Mouse (Mus musculus): ENCODE measurements at regions not wholly inside any gene's neighbourhood (a gene's known extent, or its start where the extent isn't known, plus 50 kb on each side); places are given as distances from the start of the nearest gene placed in this dataset.

DNA sequence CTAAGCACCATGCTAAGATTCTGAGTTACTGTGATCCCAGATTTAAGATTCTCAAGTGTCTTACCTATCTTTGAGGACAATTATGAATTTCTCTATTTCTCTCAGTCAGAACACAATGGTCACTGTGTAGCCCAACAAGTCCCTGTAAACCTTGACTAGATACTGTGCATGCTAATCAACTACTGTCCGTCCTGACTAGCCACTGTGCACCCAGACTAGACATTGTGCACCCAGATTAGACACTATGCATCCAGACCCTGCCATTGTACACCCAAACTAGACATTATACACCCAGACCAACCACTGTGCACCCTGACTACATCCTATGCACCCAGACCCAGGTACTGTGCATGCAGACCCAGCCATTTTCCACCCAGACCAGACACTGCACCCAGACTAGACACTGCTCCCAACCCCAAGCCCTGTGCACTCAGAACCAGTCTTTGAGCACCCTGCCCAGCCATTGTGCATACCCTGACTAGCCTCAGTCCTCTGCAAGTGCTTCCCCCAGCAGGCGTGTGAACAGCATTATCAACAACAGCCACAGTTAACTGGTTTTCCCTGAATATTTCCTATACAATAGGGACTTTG, 93.4 kb upstream of the Agr3 start:
- Histone ChIP-seq H3K9ac (ENCODE audit: insufficient read depth, low read depth, low read length, poor library complexity, severe bottlenecking) (no peak overlapping the region), H3K36me3 (ENCODE audit: control insufficient read depth, insufficient read depth, low read length, poor library complexity, severe bottlenecking) (no peaks in the 10 kb centered on the region), H3K27ac (ENCODE audit: insufficient read depth, low read depth, low read length, poor library complexity, severe bottlenecking) (no peak overlapping the region), H3K9me3 (ENCODE audit: control insufficient read depth, insufficient read depth, low read depth, low read length) (no peaks in the 10 kb centered on the region), H3K4me1 (ENCODE audit: control insufficient read depth in 2 of 2, insufficient read depth in 2 of 2, low read length in 2 of 2, poor library complexity in 1 of 2) (no peaks in the 10 kb centered on the region), H3K4me3 (ENCODE audit: insufficient read depth in 1 of 2, low read depth in 1 of 2, low read length in 2 of 2, poor library complexity in 1 of 2, severe bottlenecking in 1 of 2) (no peak overlapping the region)
- no peak for DNase-seq (ENCODE audit: low read depth, low spot score)
- in situ Hi-C loops (cut with MboI; ENCODE audit: low sequenced_read_pairs in 2 of 2, unreplicated experiment in 2 of 2): no loop called here
- TF ChIP-seq MAFK (IDR thresholded peaks at IDR 0.05; ENCODE audit: insufficient read depth, low read depth, low read length) (no peak), ZNF384 (IDR thresholded peaks at IDR 0.05; ENCODE audit: low read depth, low read length) (no peak), ZC3H11A (IDR thresholded peaks at IDR 0.05; ENCODE audit: borderline replicate concordance, low read depth, low read length) (no peak)

DNA sequence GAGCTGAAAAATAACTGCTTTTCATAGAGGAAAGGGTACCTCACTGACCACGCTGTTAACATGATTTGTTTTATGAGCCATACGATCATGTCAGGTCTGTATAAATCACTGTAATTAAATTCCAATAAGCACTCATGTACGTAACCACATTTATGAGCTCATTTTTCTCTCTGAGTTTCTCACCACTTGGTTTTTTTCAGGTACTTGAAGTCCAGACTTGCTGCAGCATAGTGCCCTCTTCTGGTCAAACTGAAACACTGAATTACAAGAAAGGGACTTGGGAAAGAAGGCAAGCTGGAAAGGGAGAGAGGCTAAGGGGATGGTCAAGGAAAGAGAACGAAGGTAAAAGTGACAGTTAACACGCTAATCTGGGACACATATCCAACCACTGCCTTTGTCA, 94.2 kb upstream of the Agr3 start:
- in situ Hi-C loops (cut with MboI; ENCODE audit: low sequenced_read_pairs in 2 of 2, unreplicated experiment in 2 of 2): no loop called here
- no peak overlapping the region for H3K27ac ChIP-seq (ENCODE audit: insufficient read depth, low read depth, low read length, poor library complexity, severe bottlenecking)
- TF ChIP-seq ZC3H11A (IDR thresholded peaks at IDR 0.05; ENCODE audit: borderline replicate concordance, low read depth, low read length): peak; percentile 87
- TF ChIP-seq ZNF384 (IDR thresholded peaks at IDR 0.05; ENCODE audit: low read depth, low read length): peak; percentile 68
- TF ChIP-seq HCFC1 (IDR thresholded peaks at IDR 0.05; ENCODE audit: borderline replicate concordance, insufficient read depth, low read length): no peak
- no peak for TF ChIP-seq MAFK (IDR thresholded peaks at IDR 0.05; ENCODE audit: insufficient read depth, low read depth, low read length)
- H3K4me3 ChIP-seq (ENCODE audit: insufficient read depth in 1 of 2, low read depth in 1 of 2, low read length in 2 of 2, poor library complexity in 1 of 2, severe bottlenecking in 1 of 2): no peak overlapping the region
- H3K9ac ChIP-seq (ENCODE audit: insufficient read depth, low read depth, low read length, poor library complexity, severe bottlenecking): no peak overlapping the region
- DNase-seq (ENCODE audit: low read depth, low spot score): peak; percentile 26
- no peaks in the 10 kb centered on the region for H3K36me3 ChIP-seq (ENCODE audit: control insufficient read depth, insufficient read depth, low read length, poor library complexity, severe bottlenecking)
- H3K9me3 ChIP-seq (ENCODE audit: control insufficient read depth, insufficient read depth, low read depth, low read length): no peaks in the 10 kb centered on the region
- H3K4me1 ChIP-seq (ENCODE audit: control insufficient read depth in 2 of 2, insufficient read depth in 2 of 2, low read length in 2 of 2, poor library complexity in 1 of 2): no peaks in the 10 kb centered on the region

- Histone ChIP-seq H3K4me3 (ENCODE audit: insufficient read depth in 1 of 2, low read depth in 1 of 2, low read length in 2 of 2, poor library complexity in 1 of 2, severe bottlenecking in 1 of 2) (no peak overlapping the region), H3K27ac (ENCODE audit: insufficient read depth, low read depth, low read length, poor library complexity, severe bottlenecking) (no peak overlapping the region), H3K9me3 (ENCODE audit: control insufficient read depth, insufficient read depth, low read depth, low read length) (no peaks in the 10 kb centered on the region), H3K4me1 (ENCODE audit: control insufficient read depth in 2 of 2, insufficient read depth in 2 of 2, low read length in 2 of 2, poor library complexity in 1 of 2) (no peaks in the 10 kb centered on the region), H3K9ac (ENCODE audit: insufficient read depth, low read depth, low read length, poor library complexity, severe bottlenecking) (no peak overlapping the region), H3K36me3 (ENCODE audit: control insufficient read depth, insufficient read depth, low read length, poor library complexity, severe bottlenecking) (no peaks in the 10 kb centered on the region)
- DNase-seq (ENCODE audit: low read depth, low spot score): no peak
- in situ Hi-C loops (cut with MboI; ENCODE audit: low sequenced_read_pairs in 2 of 2, unreplicated experiment in 2 of 2): no loop called here
- TF ChIP-seq MAFK (IDR thresholded peaks at IDR 0.05; ENCODE audit: insufficient read depth, low read depth, low read length): no peak
- TF ChIP-seq ZNF384 (IDR thresholded peaks at IDR 0.05; ENCODE audit: low read depth, low read length): no peak
- no peak for TF ChIP-seq ZC3H11A (IDR thresholded peaks at IDR 0.05; ENCODE audit: borderline replicate concordance, low read depth, low read length)
- no peak for TF ChIP-seq CHD2 (IDR thresholded peaks at IDR 0.05; ENCODE audit: low read depth, low read length)
- TF ChIP-seq HCFC1 (IDR thresholded peaks at IDR 0.05; ENCODE audit: borderline replicate concordance, insufficient read depth, low read length): no peak
Observed at GRCm38 (mm10) chr12:35827797-35828196, 97.6 kb upstream of the Agr3 start.

DNA sequence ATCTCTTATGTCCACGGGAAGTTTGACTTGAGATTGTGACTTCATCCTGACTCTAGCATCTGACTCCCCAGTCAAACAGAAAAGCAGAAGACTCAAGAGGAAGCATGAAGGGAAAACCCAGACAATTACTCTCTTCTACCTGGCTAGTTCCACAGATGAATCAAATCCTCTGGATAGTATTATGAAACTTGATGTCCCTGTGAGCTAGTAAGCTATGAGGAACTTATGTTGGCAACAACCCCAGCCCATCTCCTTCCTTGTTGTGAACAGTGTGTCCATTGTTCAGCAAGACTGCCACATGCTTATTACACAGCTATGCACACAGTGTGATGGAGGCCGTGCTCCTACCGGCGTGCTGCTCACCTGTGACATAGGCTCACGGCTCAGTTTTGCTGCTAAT, 98.4 kb upstream of the Agr3 start:
- TF ChIP-seq ZC3H11A (IDR thresholded peaks at IDR 0.05; ENCODE audit: borderline replicate concordance, low read depth, low read length) (no peak), ZNF384 (IDR thresholded peaks at IDR 0.05; ENCODE audit: low read depth, low read length) (no peak), CHD2 (IDR thresholded peaks at IDR 0.05; ENCODE audit: low read depth, low read length) (no peak), HCFC1 (IDR thresholded peaks at IDR 0.05; ENCODE audit: borderline replicate concordance, insufficient read depth, low read length) (no peak), MAFK (IDR thresholded peaks at IDR 0.05; ENCODE audit: insufficient read depth, low read depth, low read length) (no peak)
- in situ Hi-C loops (cut with MboI; ENCODE audit: low sequenced_read_pairs in 2 of 2, unreplicated experiment in 2 of 2): no loop called here
- no peak for DNase-seq (ENCODE audit: low read depth, low spot score)
- Histone ChIP-seq H3K4me1 (ENCODE audit: control insufficient read depth in 2 of 2, insufficient read depth in 2 of 2, low read length in 2 of 2, poor library complexity in 1 of 2) (no peaks in the 10 kb centered on the region), H3K36me3 (ENCODE audit: control insufficient read depth, insufficient read depth, low read length, poor library complexity, severe bottlenecking) (no peaks in the 10 kb centered on the region), H3K9ac (ENCODE audit: insufficient read depth, low read depth, low read length, poor library complexity, severe bottlenecking) (no peak overlapping the region), H3K9me3 (ENCODE audit: control insufficient read depth, insufficient read depth, low read depth, low read length) (no peaks in the 10 kb centered on the region), H3K27ac (ENCODE audit: insufficient read depth, low read depth, low read length, poor library complexity, severe bottlenecking) (no peak overlapping the region), H3K4me3 (ENCODE audit: insufficient read depth in 1 of 2, low read depth in 1 of 2, low read length in 2 of 2, poor library complexity in 1 of 2, severe bottlenecking in 1 of 2) (no peak overlapping the region)

- no peak for TF ChIP-seq HCFC1 (IDR thresholded peaks at IDR 0.05; ENCODE audit: borderline replicate concordance, insufficient read depth, low read length)
- TF ChIP-seq CHD2 (IDR thresholded peaks at IDR 0.05; ENCODE audit: low read depth, low read length): no peak
- no peak for TF ChIP-seq MAFK (IDR thresholded peaks at IDR 0.05; ENCODE audit: insufficient read depth, low read depth, low read length)
- TF ChIP-seq ZNF384 (IDR thresholded peaks at IDR 0.05; ENCODE audit: low read depth, low read length): no peak
- no peak for TF ChIP-seq ZC3H11A (IDR thresholded peaks at IDR 0.05; ENCODE audit: borderline replicate concordance, low read depth, low read length)
- no peaks in the 10 kb centered on the region for H3K36me3 ChIP-seq (ENCODE audit: control insufficient read depth, insufficient read depth, low read length, poor library complexity, severe bottlenecking)
- DNase-seq (ENCODE audit: low read depth, low spot score): no peak
- no peak overlapping the region for H3K27ac ChIP-seq (ENCODE audit: insufficient read depth, low read depth, low read length, poor library complexity, severe bottlenecking)
- no peaks in the 10 kb centered on the region for H3K4me1 ChIP-seq (ENCODE audit: control insufficient read depth in 2 of 2, insufficient read depth in 2 of 2, low read length in 2 of 2, poor library complexity in 1 of 2)
- no peak overlapping the region for H3K4me3 ChIP-seq (ENCODE audit: insufficient read depth in 1 of 2, low read depth in 1 of 2, low read length in 2 of 2, poor library complexity in 1 of 2, severe bottlenecking in 1 of 2)
- H3K9me3 ChIP-seq (ENCODE audit: control insufficient read depth, insufficient read depth, low read depth, low read length): no peaks in the 10 kb centered on the region
- in situ Hi-C loops (cut with MboI; ENCODE audit: low sequenced_read_pairs in 2 of 2, unreplicated experiment in 2 of 2): no loop called here
- no peak overlapping the region for H3K9ac ChIP-seq (ENCODE audit: insufficient read depth, low read depth, low read length, poor library complexity, severe bottlenecking)
Observed at GRCm38 (mm10) chr12:35824587-35824987, 100.8 kb upstream of the Agr3 start.

Measured in ES-E14 (cell line).